Mouse (Mus musculus) cerebellum, adult 2 months (tissue): ENCODE measurements around the gene Sigmar1.
"Not testable (repeated sequence)": the region's sequence is repeated elsewhere in the genome, so short reads cannot be mapped to it uniquely, and the experiment has no call there.

Source experiments
- CTCF ChIP-seq: fragments of 200-500 bp; IDR thresholded peaks from 2 replicates; pipeline ENCODE4 v1.5.1; 2011; ENCODE audit warnings: low read depth, mild to moderate bottlenecking, control low read depth, low read length, moderate library complexity, borderline replicate concordance; ENCODE audit not compliant: insufficient read depth
- POLR2A ChIP-seq: fragments of 200-500 bp; IDR thresholded peaks from 2 replicates; pipeline ENCODE4 v1.6.1; 2011; ENCODE audit warnings: low read length, control low read depth, borderline replicate concordance; ENCODE audit not compliant: insufficient read depth

- TF ChIP-seq CTCF, POLR2A: not testable (repeated sequence)
Measured at GRCm38 (mm10) chr4:41698421-41699016, 57.4 kb downstream of the Sigmar1 start.
